Mouse (Mus musculus): ENCODE data around the gene Hadh. TPM values are rescaled to one million over a fixed set of nuclear protein-coding genes. Genes with fewer than 3 reads are reported as not detected.

Gene Hadh
- total and polyA plus RNA-seq, 3 experiments = 42.3 to 73.4 (median 46.9) TPM

DNA sequence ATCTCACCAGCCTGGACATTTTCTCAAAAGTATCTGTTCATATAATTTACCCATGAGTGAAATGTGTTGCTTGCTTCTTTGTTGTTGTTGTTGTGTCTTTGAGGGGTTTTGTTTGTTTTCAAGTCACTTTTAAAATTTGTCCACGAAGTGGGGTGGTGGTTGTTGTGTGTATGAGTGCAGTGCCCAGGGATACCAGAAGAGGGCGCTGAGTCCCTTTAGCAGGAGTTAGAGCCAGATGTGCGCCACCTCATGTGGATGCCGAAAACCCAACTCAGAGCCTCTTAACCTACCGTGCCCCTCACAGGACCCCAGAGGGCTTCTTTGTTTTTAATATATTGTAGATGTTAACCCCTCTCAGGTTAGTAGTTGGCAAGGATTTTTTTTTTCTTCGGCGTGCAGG, 59.7 kb downstream of the Hadh start:
- dilution Hi-C loops (cut with MboI; ENCODE audit: extremely low pct_ligation_motif_present, extremely low pct_unique_long_range_greater_than_20kb, low sequenced_read_pairs) (no loop called here), in situ Hi-C loops (cut with MboI; ENCODE audit: low pct_ligation_motif_present, low pct_unique_long_range_greater_than_20kb, low sequenced_read_pairs) (no loop called here)
- Histone ChIP-seq H3K4me3 (replicated peaks in 1 of 3; ENCODE audit: low read depth in 2 of 3, low read length in 2 of 3, poor library complexity in 1 of 3) (no peak overlapping the region), H3K4me1 (ENCODE audit: control insufficient read depth in 1 of 2, insufficient read depth in 2 of 2) (peaks cover 5 to 15% of the 10 kb centered on the region in 2 experiments; a peak in 3 of 4 replicates), H3K9me3 (replicated peaks; ENCODE audit: low read length) (peaks cover 2% of the 10 kb centered on the region), H3K27ac (ENCODE audit: insufficient read depth, low read depth) (no peak overlapping the region), H3K9ac (ENCODE audit: insufficient read depth, low read depth) (no peak overlapping the region), H3K36me3 (replicated peaks in 1 of 2; ENCODE audit: control insufficient read depth in 1 of 2, insufficient read depth in 1 of 2, low read length in 1 of 2) (peaks cover 0 to 13% of the 10 kb centered on the region in 2 experiments), H3K79me2 (replicated peaks; ENCODE audit: control insufficient read depth, extremely low read depth, insufficient read depth, poor library complexity, severe bottlenecking) (no peaks in the 10 kb centered on the region), H3K4me2 (ENCODE audit: insufficient read depth, low read depth, poor library complexity, severe bottlenecking) (no peak overlapping the region), H3K27me3 (replicated peaks) (peaks cover 11% of the 10 kb centered on the region)
- DNase-seq (ENCODE audit: extremely low read depth) = peak; percentile 14
- TF ChIP-seq ETS1 (conservative IDR thresholded peaks at IDR 0.05; ENCODE audit: low read depth, low read length) (no peak), CTCF (conservative IDR thresholded peaks at IDR 0.05 in 1 of 2, IDR thresholded peaks at IDR 0.05 in 1 of 2; ENCODE audit: low read depth in 2 of 2, low read length in 2 of 2) (peak in 1 of 2 experiments; percentile 53; a peak in 2 of 4 replicates), RAD21 (IDR thresholded peaks at IDR 0.05; ENCODE audit: low read depth, low read length) (peak; percentile 7)

DNA sequence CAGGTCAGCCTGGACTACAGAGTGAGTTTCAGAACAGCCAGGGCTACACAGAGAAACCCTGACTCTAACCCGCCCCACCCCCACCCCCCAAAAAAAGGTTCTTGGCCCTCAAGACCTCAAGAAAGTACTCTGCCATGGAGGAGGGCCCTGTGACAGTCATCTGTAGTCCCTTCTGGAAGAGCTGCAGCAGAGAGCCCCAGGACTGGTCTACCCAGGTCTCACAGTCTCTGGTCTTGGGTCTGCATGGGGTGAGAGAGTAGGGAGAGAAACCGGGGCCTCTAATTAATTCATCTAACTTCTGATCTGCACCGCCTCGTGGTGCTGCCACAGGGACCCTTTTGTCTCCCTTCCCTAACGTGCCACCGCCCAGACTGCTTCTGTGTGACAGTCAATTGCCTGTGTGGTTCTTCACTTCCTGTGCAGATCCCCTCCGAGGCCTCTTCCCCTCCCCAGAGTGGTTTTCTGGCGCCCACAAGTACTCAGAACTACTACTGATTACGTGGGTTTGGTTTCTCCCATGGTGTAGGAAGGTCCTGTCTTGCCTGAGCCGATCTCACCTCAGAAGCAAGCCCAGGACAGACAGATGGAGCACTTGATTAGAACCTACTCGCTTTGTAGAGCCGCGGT, 63.5 kb downstream of the Hadh start:
- DNase-seq (ENCODE audit: extremely low read depth) = peak; percentile 89
- Histone ChIP-seq H3K36me3 (replicated peaks in 1 of 2; ENCODE audit: control insufficient read depth in 1 of 2, insufficient read depth in 1 of 2, low read length in 1 of 2) (peaks cover 3 to 21% of the 10 kb centered on the region in 2 experiments), H3K27ac (ENCODE audit: insufficient read depth, low read depth) (peak overlapping the region; percentile 9; the same call in 1 of the 2 replicates), H3K27me3 (replicated peaks) (peaks cover 32% of the 10 kb centered on the region), H3K4me1 (ENCODE audit: control insufficient read depth in 1 of 2, insufficient read depth in 2 of 2) (peaks cover 5 to 15% of the 10 kb centered on the region in 2 experiments; a peak in 3 of 4 replicates), H3K9me3 (replicated peaks; ENCODE audit: low read length) (peaks cover 2% of the 10 kb centered on the region), H3K4me2 (ENCODE audit: insufficient read depth, low read depth, poor library complexity, severe bottlenecking) (peak overlapping the region; percentile 73), H3K9ac (ENCODE audit: insufficient read depth, low read depth) (no peak overlapping the region), H3K4me3 (replicated peaks in 1 of 3; ENCODE audit: low read depth in 2 of 3, low read length in 2 of 3, poor library complexity in 1 of 3) (no peak overlapping the region), H3K79me2 (replicated peaks; ENCODE audit: control insufficient read depth, extremely low read depth, insufficient read depth, poor library complexity, severe bottlenecking) (no peaks in the 10 kb centered on the region)
- in situ Hi-C loops (cut with MboI; ENCODE audit: low pct_ligation_motif_present, low pct_unique_long_range_greater_than_20kb, low sequenced_read_pairs) (no loop called here), dilution Hi-C loops (cut with MboI; ENCODE audit: extremely low pct_ligation_motif_present, extremely low pct_unique_long_range_greater_than_20kb, low sequenced_read_pairs) (no loop called here)
- TF ChIP-seq IRF4 (IDR thresholded peaks at IDR 0.05; ENCODE audit: low read depth, low read length) (peak; percentile 94), MAFK (IDR thresholded peaks at IDR 0.05; ENCODE audit: insufficient replicate concordance, low read length) (peak; percentile 95), SMC3 (IDR thresholded peaks at IDR 0.05; ENCODE audit: low read depth, low read length) (no peak), ZMIZ1 (IDR thresholded peaks at IDR 0.05; ENCODE audit: low read depth, low read length) (no peak), CTCF (conservative IDR thresholded peaks at IDR 0.05 in 1 of 2, IDR thresholded peaks at IDR 0.05 in 1 of 2; ENCODE audit: low read depth in 2 of 2, low read length in 2 of 2) (no peak), TBP (conservative IDR thresholded peaks at IDR 0.05; ENCODE audit: low read depth, low read length) (no peak), POLR2AphosphoS2 (IDR thresholded peaks at IDR 0.05; ENCODE audit: low read depth, low read length) (no peak), MXI1 (IDR thresholded peaks at IDR 0.05; ENCODE audit: low read depth, low read length) (no peak), JUN (IDR thresholded peaks at IDR 0.05; ENCODE audit: insufficient read depth, low read depth, low read length) (no peak), BHLHE40 (IDR thresholded peaks at IDR 0.05; ENCODE audit: low read depth, low read length) (peak; percentile 91), SIN3A (IDR thresholded peaks at IDR 0.05; ENCODE audit: low read length) (no peak), MAZ (IDR thresholded peaks at IDR 0.05; ENCODE audit: low read depth, low read length) (peak; percentile 76), ELF1 (IDR thresholded peaks at IDR 0.05; ENCODE audit: low read depth, low read length) (peak; percentile 67), USF1 (IDR thresholded peaks at IDR 0.05; ENCODE audit: low read depth, low read length) (no peak), ZNF384 (IDR thresholded peaks at IDR 0.05; ENCODE audit: low read depth, low read length) (0 out of 2 replicates have a peak, but pooled peaks have one; percentile 9), GABPA (IDR thresholded peaks at IDR 0.05; ENCODE audit: insufficient replicate concordance, low read depth, low read length) (no peak), CHD2 (IDR thresholded peaks at IDR 0.05; ENCODE audit: low read length) (peak; percentile 57; the same call in 1 of the 2 replicates), USF2 (conservative IDR thresholded peaks at IDR 0.05; ENCODE audit: low read depth, low read length) (no peak), UBTF (IDR thresholded peaks at IDR 0.05; ENCODE audit: low read depth, low read length) (no peak), HCFC1 (IDR thresholded peaks at IDR 0.05; ENCODE audit: low read depth, low read length) (no peak; the same call in none of the 2 replicates), JUND (conservative IDR thresholded peaks at IDR 0.05; ENCODE audit: low read depth, low read length) (0 out of 2 replicates have a peak, but pooled peaks have one; percentile 10), ZKSCAN1 (IDR thresholded peaks at IDR 0.05; ENCODE audit: borderline replicate concordance, low read depth, low read length) (no peak), RAD21 (IDR thresholded peaks at IDR 0.05; ENCODE audit: low read depth, low read length) (no peak; the same call in 1 of the 2 replicates), MEF2A (IDR thresholded peaks at IDR 0.05; ENCODE audit: borderline replicate concordance, low read depth, low read length) (peak; percentile 83), KAT2A (IDR thresholded peaks at IDR 0.05; ENCODE audit: insufficient replicate concordance, low read length) (no peak), MYC (IDR thresholded peaks at IDR 0.05; ENCODE audit: low read depth, low read length) (peak; percentile 79), EP300 (IDR thresholded peaks at IDR 0.05; ENCODE audit: low read length) (peak; percentile 78), RCOR1 (conservative IDR thresholded peaks at IDR 0.05; ENCODE audit: low read depth, low read length) (peak; percentile 85), ETS1 (conservative IDR thresholded peaks at IDR 0.05; ENCODE audit: low read depth, low read length) (peak; percentile 81), NELFE (IDR thresholded peaks at IDR 0.05; ENCODE audit: low read depth, low read length) (no peak), PAX5 (IDR thresholded peaks at IDR 0.05; ENCODE audit: low read length) (no peak)

Measured in CH12.LX (cell line).